Mouse (Mus musculus) lung, adult 2 months (tissue): ENCODE data around the gene Plekhg3.

Experiments
- CTCF ChIP-seq: fragments of 200-500 bp; IDR thresholded peaks from 2 replicates; pipeline ENCODE4 v1.5.1; 2011; ENCODE audit warnings: mild to moderate bottlenecking, low read length, control low read depth; ENCODE audit not compliant: insufficient read depth
- POLR2A ChIP-seq: fragments of 200-500 bp; IDR thresholded peaks from 2 replicates; pipeline ENCODE4 v1.6.1; 2011; ENCODE audit warnings: low read depth, mild to moderate bottlenecking, control low read depth, low read length, borderline replicate concordance; ENCODE audit errors: extremely low read depth

GRCm38 (mm10) chr12:76524915-76525314, 5.8 kb upstream of the Plekhg3 start:
- TF ChIP-seq POLR2A (no peak), CTCF (no peak)
